9 mouse cellular contexts compared by ENCODE assay signal in the genomic region with DNA sequence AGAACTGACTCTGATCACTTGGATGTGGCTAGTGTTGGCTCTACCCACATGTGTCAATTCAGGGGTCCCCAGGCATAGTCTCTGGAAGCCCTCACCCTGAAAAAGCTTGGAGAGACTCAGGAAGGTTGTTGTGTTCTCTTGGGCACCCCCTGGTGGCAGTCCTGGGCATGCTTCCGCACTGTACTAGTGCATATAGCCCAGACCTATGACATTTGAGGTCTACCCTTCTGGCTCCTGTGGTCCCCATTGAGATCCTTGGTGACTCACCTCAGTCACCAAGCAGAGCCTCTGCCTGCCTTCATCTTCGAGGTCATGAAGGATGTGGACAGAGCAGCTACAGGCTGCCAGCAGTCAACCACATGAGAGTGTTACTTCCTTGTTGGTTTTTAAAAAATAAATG. TPM values are rescaled to one million over a fixed set of nuclear protein-coding genes. Genes with fewer than 3 reads are reported as not detected.
DNase-seq lines count a peak whose midpoint lies in the region; ATAC-seq and TF ChIP-seq lines count a peak whose summit lies in the region.
"Had no signal": no experiment of that assay in that cellular context is flagged by ENCODE, and none has a peak within 500 bp of the region (broad histone marks: within the 10 kb centered on the region; RNA-seq: fewer than 3 reads in every experiment).

No protein-coding gene starts in this region.

- no peaks in the 10 kb centered on the region for H3K27me3 ChIP-seq in intestine, postnatal 0 days (replicated peaks; ENCODE audit: control insufficient read depth, insufficient read depth, low read length)
- H3K27me3 ChIP-seq in intestine, embryonic 16.5 days (replicated peaks; ENCODE audit: control insufficient read depth, insufficient read depth, low read length), result no peaks in the 10 kb centered on the region
- H3K27me3 ChIP-seq in thymus, adult 2 months (ENCODE audit: control insufficient read depth, insufficient read depth, low read length), result no peaks in the 10 kb centered on the region
- H3K27me3 ChIP-seq in lung, postnatal 0 days (replicated peaks; ENCODE audit: insufficient read depth, low read length), result no peaks in the 10 kb centered on the region

- H3K4me3 ChIP-seq in intestine, postnatal 0 days (ENCODE audit: low read depth, low read length), result no peak overlapping the region
- H3K4me3 ChIP-seq in intestine, embryonic 16.5 days (ENCODE audit: low read length), result no peak overlapping the region
- no peak overlapping the region for H3K4me3 ChIP-seq in thymus, adult 2 months (ENCODE audit: control insufficient read depth, insufficient read depth, low read length)
- H3K4me3 ChIP-seq in lung, postnatal 0 days (ENCODE audit: low read depth, low read length), result no peak overlapping the region

- TF ChIP-seq CTCF in intestine, postnatal 0 days (IDR thresholded peaks at IDR 0.05; ENCODE audit: low read depth), result peak; percentile 80
- no peak for TF ChIP-seq CTCF in thymus, adult 2 months (IDR thresholded peaks at IDR 0.05; ENCODE audit: borderline replicate concordance, control insufficient read depth, extremely low read depth, insufficient read depth, low read length, poor library complexity)
- peak; percentile 77 for TF ChIP-seq CTCF in lung, postnatal 0 days (IDR thresholded peaks at IDR 0.05)

- H3K9ac ChIP-seq in intestine, postnatal 0 days (ENCODE audit: low read depth, low read length), result no peak overlapping the region
- H3K9ac ChIP-seq in intestine, embryonic 16.5 days (ENCODE audit: low read depth, low read length), result no peak overlapping the region
- no peak overlapping the region for H3K9ac ChIP-seq in lung, postnatal 0 days (replicated peaks; ENCODE audit: low read depth)

- ATAC-seq in intestine, postnatal 0 days, result no peak
- ATAC-seq in intestine, embryonic 16.5 days, result no peak
- no peak for ATAC-seq in lung, postnatal 0 days

- TF ChIP-seq EP300 in lung, postnatal 0 days (IDR thresholded peaks at IDR 0.05), result no peak

- H3K4me2 ChIP-seq in intestine, postnatal 0 days (replicated peaks; ENCODE audit: low read depth), result no peak overlapping the region
- H3K4me2 ChIP-seq in intestine, embryonic 16.5 days (ENCODE audit: low read depth, low read length), result no peak overlapping the region
- H3K4me2 ChIP-seq in lung, postnatal 0 days (replicated peaks; ENCODE audit: low read depth, low read length), result no peak overlapping the region

- H3K9me3 ChIP-seq in intestine, postnatal 0 days (ENCODE audit: control insufficient read depth), result no peaks in the 10 kb centered on the region
- H3K9me3 ChIP-seq in intestine, embryonic 16.5 days (ENCODE audit: control insufficient read depth, low read length), result no peaks in the 10 kb centered on the region
- H3K9me3 ChIP-seq in lung, postnatal 0 days (ENCODE audit: low read length), result no peaks in the 10 kb centered on the region

- no peak for TF ChIP-seq POLR2A in thymus, adult 2 months (IDR thresholded peaks at IDR 0.05; ENCODE audit: control insufficient read depth, extremely low read depth, insufficient read depth, low read length, poor library complexity)

- peaks cover 17% of the 10 kb centered on the region; the same call in 1 of the 2 replicates for H3K36me3 ChIP-seq in intestine, postnatal 0 days (ENCODE audit: control insufficient read depth, insufficient read depth)
- H3K36me3 ChIP-seq in intestine, embryonic 16.5 days (ENCODE audit: control insufficient read depth, insufficient read depth, low read length), result peaks cover 6% of the 10 kb centered on the region; the same call in 1 of the 2 replicates
- H3K36me3 ChIP-seq in thymus, adult 2 months (ENCODE audit: control insufficient read depth, insufficient read depth, low read length), result no peaks in the 10 kb centered on the region; the same call in 1 of the 2 replicates
- H3K36me3 ChIP-seq in lung, postnatal 0 days (ENCODE audit: insufficient read depth, low read length), result no peaks in the 10 kb centered on the region

- WGBS in intestine, postnatal 0 days, result 84% methylated on average over 2 of the region's 2 CpGs
- WGBS in intestine, embryonic 16.5 days, result 80% methylated on average over 2 of the region's 2 CpGs
- WGBS in thymus, adult 2 months, result 48% methylated on average over 2 of the region's 2 CpGs
- WGBS in lung, postnatal 0 days, result 54% methylated on average over 2 of the region's 2 CpGs

- DNase-seq in thymus, adult 2 months, result peak; percentile 52
- DNase-seq in thymus, adult 18-20 months, result no peak
- DNase-seq in embryo, embryonic 10 days (ENCODE audit: low spot score), result peak; percentile 51
- DNase-seq in lung, postnatal 0 days (ENCODE audit: low spot score), result peak; percentile 42
- no peak for DNase-seq in MN1 (ENCODE audit: low spot score)
- no peak for DNase-seq in heart, adult 8-10 months (ENCODE audit: low spot score)

- H3K27ac ChIP-seq in intestine, postnatal 0 days (ENCODE audit: low read depth, low read length), result no peak overlapping the region
- H3K27ac ChIP-seq in intestine, embryonic 16.5 days (ENCODE audit: low read length), result no peak overlapping the region
- H3K27ac ChIP-seq in thymus, adult 2 months (ENCODE audit: control insufficient read depth, insufficient read depth, low read length), result no peak overlapping the region
- no peak overlapping the region for H3K27ac ChIP-seq in lung, postnatal 0 days (ENCODE audit: low read length)

- H3K4me1 ChIP-seq in intestine, postnatal 0 days (replicated peaks; ENCODE audit: control insufficient read depth, insufficient read depth, low read length), result no peaks in the 10 kb centered on the region
- H3K4me1 ChIP-seq in intestine, embryonic 16.5 days (ENCODE audit: control insufficient read depth, insufficient read depth, low read length), result peaks cover 6% of the 10 kb centered on the region
- H3K4me1 ChIP-seq in thymus, adult 2 months (replicated peaks; ENCODE audit: control insufficient read depth, insufficient read depth, low read length), result peaks cover 28% of the 10 kb centered on the region
- H3K4me1 ChIP-seq in lung, postnatal 0 days (ENCODE audit: insufficient read depth, low read depth, low read length), result peaks cover 5% of the 10 kb centered on the region; the same call in 1 of the 2 replicates

RNA-seq across cellular contexts. Expression of a gene that starts 5.1 kb away (rescaled TPM):
- polyA plus RNA-seq in intestine, postnatal 0 days (2015; fragmentation: Nextera tagmentation; extraction: Ambion mirVana), result 152 and 154 TPM in 2 replicates
- polyA plus RNA-seq in intestine, embryonic 16.5 days (2015; fragmentation: Nextera tagmentation; extraction: Ambion mirVana), result 244 and 252 TPM in 2 replicates
- polyA plus RNA-seq in thymus, adult 2 months (2012; rRNA removed), result 280 and 369 TPM in 2 replicates
- 174 and 177 TPM in 2 replicates for polyA plus RNA-seq in lung, postnatal 0 days (2015; fragmentation: Nextera tagmentation; extraction: Ambion mirVana)
- 10 to 100 TPM; 57.7 to 65.1 (median 62.6) TPM for total RNA-seq in heart, adult 8-10 months (2022)

RNA-seq across cellular contexts. Expression of a gene that starts 10.6 kb away (rescaled TPM):
- polyA plus RNA-seq in intestine, postnatal 0 days (2015; fragmentation: Nextera tagmentation; extraction: Ambion mirVana), result 0.47 and 0.77 TPM in 2 replicates
- 3.0 and 3.5 TPM in 2 replicates for polyA plus RNA-seq in intestine, embryonic 16.5 days (2015; fragmentation: Nextera tagmentation; extraction: Ambion mirVana)
- polyA plus RNA-seq in thymus, adult 2 months (2012; rRNA removed), result 23.9 and 28.4 TPM in 2 replicates
- 1.2 and 2.0 TPM in 2 replicates for polyA plus RNA-seq in lung, postnatal 0 days (2015; fragmentation: Nextera tagmentation; extraction: Ambion mirVana)
- total RNA-seq in heart, adult 8-10 months (2022), result 1 to 10 TPM; 1.1 to 1.4 (median 1.2) TPM

RNA-seq across cellular contexts. Expression of a gene that starts 18.2 kb away (rescaled TPM):
- polyA plus RNA-seq in intestine, postnatal 0 days (2015; fragmentation: Nextera tagmentation; extraction: Ambion mirVana), result 14.5 and 14.9 TPM in 2 replicates
- 21.0 and 24.3 TPM in 2 replicates for polyA plus RNA-seq in intestine, embryonic 16.5 days (2015; fragmentation: Nextera tagmentation; extraction: Ambion mirVana)
- polyA plus RNA-seq in thymus, adult 2 months (2012; rRNA removed), result 174 and 176 TPM in 2 replicates
- polyA plus RNA-seq in lung, postnatal 0 days (2015; fragmentation: Nextera tagmentation; extraction: Ambion mirVana), result 26.9 and 27.7 TPM in 2 replicates
- 100 to 1,000 TPM; 192 to 237 (median 204) TPM for total RNA-seq in heart, adult 8-10 months (2022)

RNA-seq across cellular contexts. Expression of a gene that starts 20.5 kb away (rescaled TPM):
- not detected in 2 replicates for polyA plus RNA-seq in intestine, postnatal 0 days (2015; fragmentation: Nextera tagmentation; extraction: Ambion mirVana)
- polyA plus RNA-seq in intestine, embryonic 16.5 days (2015; fragmentation: Nextera tagmentation; extraction: Ambion mirVana), result 0.06 TPM in 1 of 2 replicates, not detected in the other
- polyA plus RNA-seq in thymus, adult 2 months (2012; rRNA removed), result 0.05 and 0.06 TPM in 2 replicates
- 0.11 and 0.13 TPM in 2 replicates for polyA plus RNA-seq in lung, postnatal 0 days (2015; fragmentation: Nextera tagmentation; extraction: Ambion mirVana)
- under 1 TPM in 2 of 4 experiments, not detected in 2; 0.14 to 0.19 TPM for total RNA-seq in heart, adult 8-10 months (2022)
- polyA plus RNA-seq: large intestine, adult 2 months had no signal

RNA-seq across cellular contexts. Expression of a gene that starts 23.9 kb away (rescaled TPM):
- polyA plus RNA-seq in intestine, postnatal 0 days (2015; fragmentation: Nextera tagmentation; extraction: Ambion mirVana), result 43.3 and 44.5 TPM in 2 replicates
- 68.0 and 70.5 TPM in 2 replicates for polyA plus RNA-seq in intestine, embryonic 16.5 days (2015; fragmentation: Nextera tagmentation; extraction: Ambion mirVana)
- polyA plus RNA-seq in thymus, adult 2 months (2012; rRNA removed), result 134 and 158 TPM in 2 replicates
- polyA plus RNA-seq in lung, postnatal 0 days (2015; fragmentation: Nextera tagmentation; extraction: Ambion mirVana), result 64.7 and 66.0 TPM in 2 replicates
- 10 to 100 TPM; 38.4 to 41.5 (median 39.9) TPM for total RNA-seq in heart, adult 8-10 months (2022)

Comparison
In these comparisons a context has a peak if more than half of its experiments do, and no peak if none do; other contexts are left out.
1. DNase-seq: peak in thymus, adult 2 months (single experiment), embryo, embryonic 10 days (single experiment) and lung, postnatal 0 days (single experiment); none in thymus, adult 18-20 months (0 of 2), MN1 (single experiment) and heart, adult 8-10 months (single experiment).